Mouse (Mus musculus) heart, embryonic 12.5 days (tissue): ENCODE results near the gene Btbd1. TPM values are rescaled to one million over a fixed set of nuclear protein-coding genes. Genes with fewer than 3 reads are reported as not detected.

ENCODE experiments used
- ATAC-seq: fragments of 200-750 bp; cut with Nextera tagmentation; 2 replicates; pipeline ENCODE4 v1.8.0; 2017; ENCODE audit warnings: moderate TSS enrichment, moderate library complexity; ENCODE audit not compliant: insufficient number of reproducible peaks, low FRiP score
- H3K27ac ChIP-seq: fragments of 300-500 bp; sonication (generic); 2 replicates; pipeline ENCODE4 v1.5.1; 2016; ENCODE audit warnings: mild to moderate bottlenecking, moderate library complexity; ENCODE audit not compliant: poor library complexity, severe bottlenecking
- H3K27me3 ChIP-seq: fragments of 300-500 bp; sonication (generic); replicated peaks from 2 replicates; pipeline ENCODE4 v1.6.1; 2016; ENCODE audit warnings: mild to moderate bottlenecking, moderate library complexity
- H3K36me3 ChIP-seq: fragments of 300-500 bp; sonication (generic); 2 replicates; pipeline ENCODE4 v1.6.1; 2016; ENCODE audit warnings: mild to moderate bottlenecking, moderate library complexity
- H3K4me1 ChIP-seq: fragments of 300-500 bp; sonication (generic); replicated peaks from 2 replicates; pipeline ENCODE4 v1.6.1; 2016; ENCODE audit warnings: mild to moderate bottlenecking
- H3K4me2 ChIP-seq: fragments of 300-500 bp; sonication (generic); 2 replicates; pipeline ENCODE4 v1.6.1; 2016; ENCODE audit warnings: mild to moderate bottlenecking, moderate library complexity
- H3K4me3 ChIP-seq: fragments of 300-500 bp; sonication (generic); 2 replicates; pipeline ENCODE4 v1.5.1; 2016; ENCODE audit warnings: mild to moderate bottlenecking
- H3K9ac ChIP-seq: fragments of 300-500 bp; sonication (generic); 2 replicates; pipeline ENCODE4 v1.6.1; 2016; ENCODE audit warnings: mild to moderate bottlenecking, moderate library complexity
- H3K9me3 ChIP-seq: fragments of 300-500 bp; sonication (generic); replicated peaks from 2 replicates; pipeline ENCODE4 v1.6.1; 2016; ENCODE audit warnings: mild to moderate bottlenecking, moderate library complexity
- WGBS: fragments of 180-500 bp; shearing (Covaris S2); methylation state at CpG from one replicate; pipeline ENCODE4 v1.1.7; 2016; 5-methylcytosine and 5-hydroxymethylcytosine counted together
- polyA plus RNA-seq: library from polyadenylated mRNA; unstranded; fragments of >200 nt; fragmentation: Nextera tagmentation; extraction: Ambion mirVana; gene quantifications from 2 replicates; pipeline ENCODE4 v1.2.1, GENCODE M21; 2016

Btbd1 gene
- polyA plus RNA-seq: 111 and 114 TPM in 2 replicates

DNA sequence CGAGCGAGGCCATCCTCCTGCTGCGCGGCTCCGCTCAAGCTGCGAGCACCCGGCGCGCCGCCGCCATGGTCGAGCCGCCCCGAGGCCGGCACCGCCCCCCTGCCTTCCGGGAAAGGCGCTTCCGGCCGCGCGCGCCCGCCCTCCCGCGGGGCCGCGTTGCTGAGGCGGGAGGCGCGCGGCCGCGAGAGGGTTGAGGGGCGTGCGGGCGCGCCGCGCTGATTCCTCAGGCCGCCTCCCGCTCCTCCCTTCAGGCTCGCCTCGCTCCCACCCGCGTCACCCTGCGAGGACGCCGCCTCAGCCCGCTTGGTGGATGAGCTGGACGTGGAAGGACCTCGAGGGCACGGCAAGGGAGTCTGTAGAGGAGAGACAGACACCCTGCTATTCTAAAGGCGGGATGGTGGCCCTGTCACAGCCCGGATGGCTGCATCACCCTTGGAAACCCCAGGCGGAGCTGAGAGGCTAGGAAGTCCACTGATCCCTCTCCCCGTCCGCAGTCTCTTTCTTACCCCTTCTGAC lies at the start of gene Btbd1:
Btbd1 (minus strand) TSS at position 53 of the 516 bp plus-strand sequence.
- Histone ChIP-seq H3K9ac (peak within 1 kb of the TSS; percentile 92), H3K4me3 (peak within 1 kb of the TSS; percentile 76), H3K27ac (peak within 1 kb of the TSS; percentile 97), H3K27me3 (no peaks in the 10 kb centered on the region), H3K4me1 (peaks cover 36% of the 10 kb centered on the region), H3K9me3 (no peaks in the 10 kb centered on the region), H3K4me2 (peak within 1 kb of the TSS; percentile 87), H3K36me3 (no peaks in the 10 kb centered on the region)
- peak; percentile 93 for ATAC-seq
- WGBS: 6% methylated on average over 58 of the region's 58 CpGs

DNA sequence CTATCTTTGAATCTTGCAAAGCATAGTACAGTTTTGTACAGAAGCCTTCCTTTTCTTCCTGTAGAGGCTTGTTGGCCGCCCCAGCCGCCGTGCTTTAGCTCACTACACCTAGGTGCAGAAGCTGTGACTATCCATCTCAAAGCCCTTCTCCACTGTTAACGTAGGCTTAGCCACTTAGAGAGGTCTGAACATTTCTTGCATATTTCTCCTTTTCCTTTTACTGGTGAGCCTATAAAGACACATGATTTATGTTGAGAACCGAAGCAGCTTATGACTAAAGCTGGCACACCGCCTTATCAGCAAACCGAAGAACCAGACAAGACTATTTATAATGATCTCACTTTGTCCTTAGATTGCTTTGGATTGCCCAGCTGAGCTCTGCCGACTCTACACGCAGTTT lies 46.1 kb upstream of the Btbd1 start:
- H3K4me1 ChIP-seq: peaks cover 14% of the 10 kb centered on the region
- no peaks in the 10 kb centered on the region for H3K9me3 ChIP-seq
- no peak overlapping the region for H3K4me3 ChIP-seq
- no peak overlapping the region for H3K9ac ChIP-seq
- H3K27ac ChIP-seq: no peak overlapping the region
- WGBS: 50% methylated on average over 9 of the region's 9 CpGs
- H3K4me2 ChIP-seq: no peak overlapping the region
- peaks cover 10% of the 10 kb centered on the region for H3K36me3 ChIP-seq
- ATAC-seq: no peak
- no peaks in the 10 kb centered on the region for H3K27me3 ChIP-seq

DNA sequence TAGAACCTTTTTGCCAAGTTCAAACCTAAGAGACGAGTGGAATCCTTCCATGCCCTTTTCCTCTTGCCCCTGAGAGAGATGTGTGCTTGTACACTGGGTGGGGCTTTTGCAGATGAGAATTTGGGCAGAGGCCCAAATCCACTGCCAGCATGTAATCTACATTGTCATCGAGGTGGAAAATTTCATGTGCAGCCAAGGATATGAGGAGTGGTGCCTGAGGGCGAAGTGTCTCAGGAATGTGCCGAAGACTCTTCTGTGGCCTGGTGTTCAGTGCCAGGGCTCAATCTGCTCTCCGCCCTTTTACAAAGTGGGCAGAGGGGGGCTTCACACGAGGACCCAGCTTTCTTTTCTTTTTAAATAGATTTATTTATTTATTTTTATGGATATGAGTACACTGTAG lies 45.4 kb upstream of the Btbd1 start:
- Histone ChIP-seq H3K27ac (no peak overlapping the region), H3K27me3 (no peaks in the 10 kb centered on the region), H3K9me3 (no peaks in the 10 kb centered on the region), H3K4me3 (no peak overlapping the region), H3K4me1 (peaks cover 15% of the 10 kb centered on the region), H3K4me2 (no peak overlapping the region), H3K36me3 (peaks cover 10% of the 10 kb centered on the region), H3K9ac (no peak overlapping the region)
- 67% methylated on average over 6 of the region's 6 CpGs for WGBS
- ATAC-seq: peak; percentile 36; the same call in 1 of the 2 replicates

DNA sequence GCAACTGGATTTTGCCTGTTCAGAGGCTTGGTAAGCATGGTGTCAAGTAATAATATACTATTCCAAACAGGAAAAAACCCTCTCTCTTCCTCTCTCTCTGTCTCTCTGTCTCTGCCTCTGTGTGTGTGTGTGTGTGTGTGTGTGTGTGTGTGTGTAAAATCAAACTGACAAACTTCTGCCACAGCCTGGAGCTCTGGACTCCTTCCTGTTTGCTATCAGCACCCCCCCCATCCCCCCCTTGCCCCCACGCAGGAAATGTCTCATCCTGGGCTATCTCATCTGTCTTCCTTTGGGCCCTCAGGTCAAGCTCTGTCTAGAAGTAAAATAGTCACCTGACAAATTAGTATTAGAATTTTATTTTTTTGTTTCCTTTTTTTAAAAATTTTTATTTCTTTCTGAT lies 44.6 kb upstream of the Btbd1 start:
- ATAC-seq: no peak
- Histone ChIP-seq H3K27me3 (no peaks in the 10 kb centered on the region), H3K27ac (no peak overlapping the region), H3K9me3 (no peaks in the 10 kb centered on the region), H3K9ac (no peak overlapping the region), H3K4me1 (peaks cover 19% of the 10 kb centered on the region), H3K36me3 (peaks cover 10% of the 10 kb centered on the region), H3K4me3 (no peak overlapping the region), H3K4me2 (no peak overlapping the region)
- 22% methylated on average over 1 of the region's 1 CpGs for WGBS

DNA sequence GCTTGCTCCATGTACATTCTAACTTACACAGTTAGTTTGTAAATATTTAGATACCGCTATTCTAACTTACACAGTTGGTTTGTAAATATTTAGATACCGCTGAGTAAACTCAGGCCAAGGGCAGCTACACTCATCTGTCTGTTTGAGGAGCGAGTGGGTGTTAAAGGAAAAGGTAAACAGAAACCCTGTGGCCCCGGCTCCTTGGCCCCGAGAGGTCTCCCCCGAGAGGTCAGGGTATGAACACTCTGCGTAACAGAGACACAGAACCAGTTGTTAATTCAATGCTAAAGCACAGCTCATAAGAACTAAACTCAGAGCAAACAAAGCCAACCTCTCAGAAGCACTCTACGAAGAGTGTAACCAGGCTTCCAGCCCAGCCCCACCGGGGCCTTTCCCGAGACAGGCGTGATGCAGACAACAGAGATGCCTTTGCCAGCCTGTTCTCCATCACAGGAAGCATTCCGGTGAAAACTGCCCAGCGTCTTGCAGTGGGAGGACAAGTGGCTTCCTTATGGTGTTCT lies 43.3 kb upstream of the Btbd1 start:
- Histone ChIP-seq H3K27me3 (no peaks in the 10 kb centered on the region), H3K27ac (no peak overlapping the region), H3K4me1 (peaks cover 19% of the 10 kb centered on the region), H3K4me3 (no peak overlapping the region), H3K36me3 (peaks cover 6% of the 10 kb centered on the region), H3K4me2 (no peak overlapping the region), H3K9ac (no peak overlapping the region), H3K9me3 (no peaks in the 10 kb centered on the region)
- 57% methylated on average over 13 of the region's 13 CpGs for WGBS
- no peak for ATAC-seq

DNA sequence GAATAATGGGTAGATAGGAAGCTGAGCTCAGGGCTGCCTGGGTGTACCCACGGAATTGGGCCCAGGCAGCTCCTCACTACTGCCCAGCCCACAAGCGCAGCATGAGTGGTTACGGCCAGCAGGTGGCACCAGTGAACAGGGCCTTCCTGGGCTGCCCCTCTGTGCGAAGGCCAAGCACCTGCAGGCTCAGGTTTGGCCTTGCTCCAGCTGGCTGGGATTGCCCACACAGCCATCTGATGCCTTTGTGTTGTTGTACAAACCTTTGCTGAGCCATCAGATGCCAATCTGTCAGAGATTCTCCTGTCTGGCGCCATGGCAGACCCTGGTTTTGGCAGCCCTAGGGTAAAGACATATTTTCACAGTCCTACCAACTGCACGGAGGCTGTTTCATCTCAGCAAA lies 38.9 kb upstream of the Btbd1 start:
- Histone ChIP-seq H3K4me3 (no peak overlapping the region), H3K9ac (no peak overlapping the region), H3K4me1 (peaks cover 22% of the 10 kb centered on the region), H3K27me3 (no peaks in the 10 kb centered on the region), H3K4me2 (no peak overlapping the region), H3K36me3 (peaks cover 28% of the 10 kb centered on the region), H3K9me3 (no peaks in the 10 kb centered on the region), H3K27ac (no peak overlapping the region)
- 0 out of 2 replicates have a peak, but pooled peaks have one; percentile 44 for ATAC-seq
- WGBS: 28% methylated on average over 6 of the region's 6 CpGs

DNA sequence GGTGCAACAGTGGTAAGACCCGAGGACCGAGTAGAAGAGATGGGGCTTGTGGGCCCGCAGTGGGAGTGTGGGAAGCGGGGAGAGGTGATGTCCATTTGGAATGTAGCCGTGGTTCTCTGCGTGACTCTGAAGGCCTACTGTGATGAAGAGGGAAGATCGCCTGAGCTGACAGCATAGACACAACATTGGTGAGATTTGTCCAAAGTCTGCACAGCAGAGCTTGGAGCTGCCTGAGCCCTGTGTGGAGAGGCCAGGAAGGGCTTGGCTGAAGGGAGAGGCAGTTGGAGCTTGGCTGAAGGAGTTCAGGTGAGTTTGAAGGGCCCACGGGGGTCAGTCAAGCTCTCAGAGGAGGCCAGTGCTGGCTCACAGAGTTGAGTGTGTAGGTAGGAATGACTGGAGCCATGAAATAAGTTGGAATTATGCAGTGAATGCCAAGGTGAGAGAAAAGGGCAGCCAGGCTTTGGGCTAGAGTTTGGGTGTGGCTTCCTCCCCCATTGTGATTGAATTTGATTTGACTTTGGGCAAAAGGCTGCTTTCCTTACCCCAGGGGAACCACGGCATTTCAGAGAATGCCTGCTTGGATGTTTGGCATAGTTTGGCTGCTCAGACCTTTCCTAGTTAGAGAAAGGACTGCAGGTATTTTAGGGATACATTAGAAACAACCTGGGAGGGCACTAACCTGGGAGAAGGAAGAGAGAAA lies 38.1 kb upstream of the Btbd1 start:
- H3K4me3 ChIP-seq: no peak overlapping the region
- no peak overlapping the region for H3K4me2 ChIP-seq
- peaks cover 28% of the 10 kb centered on the region for H3K36me3 ChIP-seq
- no peaks in the 10 kb centered on the region for H3K9me3 ChIP-seq
- no peak for ATAC-seq
- H3K27ac ChIP-seq: no peak overlapping the region
- WGBS: 78% methylated on average over 9 of the region's 9 CpGs
- H3K9ac ChIP-seq: no peak overlapping the region
- peaks cover 24% of the 10 kb centered on the region for H3K4me1 ChIP-seq
- no peaks in the 10 kb centered on the region for H3K27me3 ChIP-seq

DNA sequence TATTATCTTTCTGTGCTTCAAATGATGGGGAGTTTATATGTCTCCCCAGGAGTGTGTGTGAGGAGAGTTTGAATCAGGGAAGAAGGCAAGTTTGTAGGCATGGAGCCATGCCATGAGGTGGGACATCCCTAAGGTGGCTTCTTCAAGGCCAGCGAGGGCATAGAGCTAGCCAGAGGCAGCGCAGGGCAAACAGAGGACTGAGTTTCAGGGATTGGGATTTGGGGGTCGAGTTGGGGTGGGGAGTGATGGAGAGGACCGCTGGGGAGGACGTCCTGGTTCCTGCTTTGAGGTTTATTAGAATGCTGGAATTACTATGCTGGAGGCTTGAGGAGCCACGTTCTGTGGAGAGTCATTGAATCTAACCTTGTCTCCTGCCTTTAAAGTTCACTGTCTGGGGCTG lies 36.7 kb upstream of the Btbd1 start:
- WGBS: 83% methylated on average over 6 of the region's 6 CpGs

DNA sequence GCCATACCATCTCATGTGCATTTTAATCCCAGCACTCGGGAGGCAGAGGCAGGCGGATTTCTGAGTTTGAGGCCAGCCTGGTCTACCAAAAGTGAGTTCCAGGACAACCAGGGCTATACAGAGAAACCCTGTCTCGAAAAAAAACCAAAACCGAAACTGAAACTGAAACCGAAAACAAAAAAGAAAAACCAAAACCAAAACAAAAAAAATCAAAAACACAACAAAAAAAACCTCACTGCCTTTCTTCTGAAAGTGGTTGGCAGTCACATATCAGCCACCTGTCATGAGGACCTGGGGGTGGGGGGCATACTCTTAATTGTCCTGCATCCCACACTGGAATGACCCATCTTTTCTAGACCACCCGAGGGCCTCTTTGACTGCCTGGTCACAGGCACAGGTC lies 35.3 kb upstream of the Btbd1 start:
- ATAC-seq: no peak
- Histone ChIP-seq H3K9me3 (no peaks in the 10 kb centered on the region), H3K27ac (no peak overlapping the region), H3K9ac (no peak overlapping the region), H3K36me3 (peaks cover 22% of the 10 kb centered on the region), H3K4me1 (peaks cover 49% of the 10 kb centered on the region), H3K4me2 (no peak overlapping the region), H3K27me3 (no peaks in the 10 kb centered on the region), H3K4me3 (no peak overlapping the region)
- 80% methylated on average over 6 of the region's 6 CpGs for WGBS

More for the DNA sequence above, 36.7 kb upstream of the Btbd1 start:
- no peak overlapping the region for H3K9ac ChIP-seq
- H3K4me3 ChIP-seq: no peak overlapping the region
- H3K27ac ChIP-seq: no peak overlapping the region
- H3K9me3 ChIP-seq: no peaks in the 10 kb centered on the region
- ATAC-seq: no peak
- peaks cover 38% of the 10 kb centered on the region for H3K4me1 ChIP-seq
- H3K4me2 ChIP-seq: no peak overlapping the region
- peaks cover 22% of the 10 kb centered on the region for H3K36me3 ChIP-seq
- H3K27me3 ChIP-seq: no peaks in the 10 kb centered on the region

DNA sequence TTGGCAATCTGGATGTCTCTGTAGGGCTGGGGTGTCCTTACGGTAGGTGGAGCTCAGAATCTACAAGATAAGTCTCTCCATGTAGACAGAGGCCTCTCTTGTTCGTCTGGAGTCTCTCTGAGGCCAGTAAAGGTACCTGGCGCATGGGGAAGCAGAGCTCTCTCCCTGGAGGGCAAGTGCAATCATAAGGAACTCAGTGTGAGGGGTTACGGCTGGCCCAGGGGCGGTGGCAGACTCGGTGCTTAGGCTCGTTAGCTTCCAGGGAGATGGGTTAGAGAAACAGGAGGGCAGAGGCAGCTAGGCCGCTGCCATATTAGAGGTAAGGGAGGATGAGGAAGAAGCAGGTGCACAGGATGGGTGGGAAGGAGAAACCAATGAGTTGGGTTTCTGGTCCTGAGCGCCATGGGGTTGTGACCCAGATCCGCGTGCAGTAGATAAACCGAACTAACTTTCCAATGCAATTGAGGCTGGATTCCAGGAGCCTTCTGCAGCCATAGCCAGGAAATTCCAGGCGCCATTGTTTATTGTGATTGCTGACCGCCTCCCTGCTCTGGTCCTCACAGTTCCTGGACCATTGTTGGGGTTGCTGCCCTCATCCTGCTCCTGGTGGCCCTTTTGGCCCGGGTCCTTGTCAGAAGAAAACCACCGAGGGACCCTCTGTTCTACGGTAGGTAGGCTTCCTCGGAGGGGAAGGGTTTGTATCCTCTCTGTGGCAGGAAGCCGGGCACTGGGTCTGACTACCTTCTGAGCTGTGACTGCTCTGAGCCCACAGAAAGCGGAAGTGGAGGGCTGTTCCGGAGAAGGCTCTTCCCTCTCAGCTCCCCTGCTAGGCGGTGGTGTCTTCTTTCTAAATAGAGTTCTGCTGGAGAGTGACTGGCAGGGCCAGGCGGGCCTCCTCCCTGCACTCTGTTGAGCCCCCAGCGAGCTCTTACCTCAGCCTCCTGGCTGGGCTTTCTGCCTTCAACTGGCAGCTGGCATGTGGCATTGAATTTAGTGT lies 33.7 kb upstream of the Btbd1 start:
- H3K36me3 ChIP-seq: peaks cover 22% of the 10 kb centered on the region
- no peak overlapping the region for H3K9ac ChIP-seq
- H3K4me1 ChIP-seq: peaks cover 58% of the 10 kb centered on the region
- H3K27ac ChIP-seq: peak overlapping the region; percentile 29
- no peaks in the 10 kb centered on the region for H3K9me3 ChIP-seq
- 59% methylated on average over 24 of the region's 24 CpGs for WGBS
- H3K27me3 ChIP-seq: no peaks in the 10 kb centered on the region
- 0 out of 2 replicates have a peak overlapping the region, but pooled peaks have one; percentile 5 for H3K4me2 ChIP-seq
- H3K4me3 ChIP-seq: no peak overlapping the region
- ATAC-seq: no peak

DNA sequence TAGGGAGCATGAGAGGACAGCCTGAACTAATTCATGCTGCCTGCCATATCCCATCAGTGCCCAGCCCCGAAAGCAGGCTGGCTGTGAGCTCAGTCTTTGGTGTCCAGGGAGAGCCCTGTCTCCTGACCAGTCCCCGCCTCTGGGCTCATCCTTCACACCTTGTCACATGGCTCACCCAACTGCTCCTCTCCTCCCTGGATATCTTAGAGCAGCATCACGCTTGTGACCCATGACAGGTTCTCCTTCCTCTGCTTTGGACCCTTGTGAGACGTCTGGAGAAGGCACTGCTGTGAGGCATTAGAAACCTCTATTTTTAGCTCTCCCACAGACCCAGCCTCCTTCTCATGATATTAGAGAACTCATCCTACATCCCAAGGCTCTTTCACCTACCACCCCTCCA lies 32.7 kb upstream of the Btbd1 start:
- no peak overlapping the region for H3K4me3 ChIP-seq
- no peak overlapping the region for H3K4me2 ChIP-seq
- 61% methylated on average over 4 of the region's 4 CpGs for WGBS
- H3K36me3 ChIP-seq: peaks cover 22% of the 10 kb centered on the region
- no peaks in the 10 kb centered on the region for H3K9me3 ChIP-seq
- no peak for ATAC-seq
- H3K9ac ChIP-seq: no peak overlapping the region
- peaks cover 59% of the 10 kb centered on the region for H3K4me1 ChIP-seq
- H3K27me3 ChIP-seq: peaks cover 5% of the 10 kb centered on the region; the same call in 1 of the 2 replicates
- no peak overlapping the region for H3K27ac ChIP-seq
